Mouse (Mus musculus): ENCODE measurements around the gene Zfp444.

The Zfp444 gene

GRCm38 (mm10) chr7:6172006-6172649, at the start of gene Zfp444:
TSS of gene Zfp444 (plus strand) at chr7:6172226.
- DNase-seq (ENCODE audit: extremely low read depth, low read depth), result peak; percentile 99

GRCm38 (mm10) chr7:6126690-6127448, 45.2 kb upstream of the Zfp444 start:
- DNase-seq (ENCODE audit: extremely low read depth, low read depth), result peak; percentile 62

GRCm38 (mm10) chr7:6130346-6130745, 41.7 kb upstream of the Zfp444 start:
- no peak for DNase-seq (ENCODE audit: extremely low read depth, low read depth)

DNA sequence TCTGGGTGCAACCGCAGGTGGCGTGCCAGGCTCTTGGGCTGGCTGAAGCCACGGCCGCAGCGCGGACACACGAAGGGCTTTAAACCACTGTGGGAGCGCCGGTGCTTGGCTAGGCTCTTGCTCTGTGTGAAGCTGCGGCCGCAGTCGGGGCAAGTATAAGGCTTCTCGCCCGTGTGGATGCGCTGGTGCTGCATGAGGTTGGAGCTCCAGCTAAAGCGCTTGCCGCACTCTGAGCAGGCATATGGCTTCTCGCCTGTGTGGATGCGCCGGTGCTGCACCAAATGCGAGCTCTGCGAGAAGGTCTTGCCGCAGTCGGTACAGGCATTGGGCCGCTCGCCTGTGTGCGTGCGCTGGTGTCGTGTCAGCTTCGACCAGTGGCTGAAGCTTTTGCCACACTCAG, 39.4 kb upstream of the Zfp444 start:
- no peak for DNase-seq (ENCODE audit: extremely low read depth, low read depth)

DNA sequence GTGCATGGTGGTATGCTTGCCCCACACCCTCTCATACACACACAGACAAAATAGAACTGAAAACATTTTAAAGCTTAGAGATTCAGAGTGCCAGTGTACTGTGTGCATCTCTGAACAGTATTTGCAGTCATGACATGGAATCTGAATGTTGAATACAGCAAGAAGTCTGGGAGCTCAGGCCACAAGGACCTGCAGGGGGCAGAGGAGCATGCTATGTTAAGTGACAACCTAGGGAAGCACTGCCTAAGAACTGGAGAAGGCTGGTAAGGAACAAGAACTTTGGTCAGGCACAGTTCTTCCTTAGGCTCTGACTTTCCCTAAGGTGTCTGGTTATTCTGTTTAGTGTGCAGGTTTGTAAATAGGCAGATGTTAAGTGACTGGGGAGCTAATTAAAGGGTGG, 35.5 kb upstream of the Zfp444 start:
- DNase-seq (ENCODE audit: extremely low read depth, low read depth), result no peak

- DNase-seq (ENCODE audit: extremely low read depth, low read depth), result no peak
These were observed 32.7 kb upstream of the Zfp444 start for GRCm38 (mm10) chr7:6139295-6139694.

- no peak for DNase-seq (ENCODE audit: extremely low read depth, low read depth)
These were observed 28.0 kb upstream of the Zfp444 start for GRCm38 (mm10) chr7:6143991-6144531.

- DNase-seq (ENCODE audit: extremely low read depth, low read depth), result no peak
These were observed 26.4 kb upstream of the Zfp444 start for GRCm38 (mm10) chr7:6145423-6146188.

DNA sequence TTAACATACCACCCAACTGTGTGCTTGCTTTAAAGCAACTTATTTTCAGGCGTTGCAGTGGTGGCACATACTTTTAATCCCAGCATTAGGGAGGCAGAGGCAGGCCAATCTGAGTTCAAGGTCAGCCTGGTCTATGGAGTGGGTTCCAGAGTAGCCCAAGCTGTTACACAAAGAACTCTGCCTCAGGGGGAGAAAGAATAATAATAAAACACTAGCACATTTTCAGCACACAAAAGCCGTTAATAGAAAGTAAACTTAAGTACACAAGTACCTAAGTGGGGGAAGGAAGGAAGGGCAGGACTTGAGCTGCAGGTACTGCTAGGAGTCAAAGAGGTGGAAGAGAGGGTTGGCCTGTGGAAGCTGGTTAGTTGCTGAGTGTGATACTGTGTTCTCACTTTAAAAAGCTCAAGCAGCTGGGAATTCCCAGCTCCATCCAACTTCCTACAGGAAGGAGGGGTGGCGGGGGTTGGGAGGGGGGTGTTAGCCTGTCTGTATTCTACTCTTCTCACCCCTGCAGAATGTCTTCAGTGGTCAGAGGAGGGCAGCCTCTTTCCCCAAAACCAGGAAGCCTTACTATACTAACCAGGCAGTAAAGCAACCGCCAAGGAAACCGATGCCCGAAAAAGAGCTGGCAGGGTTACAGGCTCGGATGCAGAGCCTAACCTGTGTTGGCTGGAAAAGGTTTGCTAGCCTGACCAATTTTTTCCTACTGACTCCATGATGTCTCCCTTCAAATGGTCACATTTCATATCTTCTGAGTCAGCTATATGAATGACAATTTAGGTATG, 25.6 kb upstream of the Zfp444 start:
- no peak for DNase-seq (ENCODE audit: extremely low read depth, low read depth)

DNA sequence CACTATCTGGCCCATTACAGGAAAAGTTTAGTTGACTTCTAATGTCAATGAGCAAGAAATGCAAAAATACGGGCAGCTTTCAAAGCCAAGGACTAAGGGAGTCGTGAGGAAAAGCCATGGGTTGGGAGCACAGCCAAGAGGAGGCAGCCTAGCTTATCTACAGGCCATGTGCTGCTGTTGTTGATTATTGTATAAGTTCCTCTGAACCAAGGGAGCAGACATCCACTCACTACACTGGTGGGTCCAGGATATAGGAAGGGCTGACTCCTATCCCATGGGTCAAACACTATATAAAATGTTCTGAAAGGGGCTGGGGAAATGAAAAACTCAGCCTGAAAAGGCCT, 25.1 kb upstream of the Zfp444 start:
- DNase-seq (ENCODE audit: extremely low read depth, low read depth), result no peak

DNA sequence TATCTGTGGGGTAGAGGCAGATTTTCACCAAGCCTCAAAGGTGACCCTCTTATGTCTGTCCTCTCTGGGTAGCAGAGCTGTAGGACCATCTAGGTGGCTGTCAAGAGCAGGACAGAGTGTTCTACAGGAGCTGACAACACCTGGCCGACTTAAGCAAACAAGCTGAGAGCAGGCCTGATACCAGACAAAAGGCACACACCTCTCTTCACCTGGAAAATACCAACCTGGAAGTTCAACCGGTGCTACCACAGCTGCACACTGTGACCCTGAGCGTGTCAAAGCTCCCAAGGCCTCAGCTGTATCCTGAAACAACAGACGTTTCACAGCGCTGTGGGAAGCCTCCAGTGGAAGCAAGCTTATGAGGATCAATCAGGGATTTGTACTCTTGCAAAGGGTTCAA, 24.3 kb upstream of the Zfp444 start:
- DNase-seq (ENCODE audit: extremely low read depth, low read depth), result no peak

- DNase-seq (ENCODE audit: extremely low read depth, low read depth), result no peak
These were observed 20.8 kb upstream of the Zfp444 start for GRCm38 (mm10) chr7:6151266-6151665.

GRCm38 (mm10) chr7:6152036-6152435, 20.0 kb upstream of the Zfp444 start:
- DNase-seq (ENCODE audit: extremely low read depth, low read depth), result no peak

- no peak for DNase-seq (ENCODE audit: extremely low read depth, low read depth)
These were observed 18.9 kb upstream of the Zfp444 start for GRCm38 (mm10) chr7:6153131-6153530.

DNA sequence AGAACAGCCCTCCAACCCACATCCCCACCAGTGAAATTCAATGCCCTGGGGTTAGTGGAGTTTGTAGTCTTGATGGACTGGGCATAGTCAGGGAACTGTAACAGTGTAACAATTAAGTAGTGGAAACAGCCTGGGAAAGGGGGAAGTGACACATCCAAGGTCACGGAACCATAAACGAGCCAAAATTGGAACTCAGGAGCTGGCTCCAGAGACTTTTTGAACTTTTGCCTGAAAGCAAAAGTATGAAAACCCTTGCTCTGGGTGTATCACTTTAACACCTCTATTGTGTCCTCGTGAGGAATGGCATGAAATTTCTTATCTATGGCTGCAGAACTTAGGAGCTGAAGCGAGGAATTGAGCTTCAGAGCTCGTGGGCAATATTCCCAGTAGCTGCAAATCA, 17.9 kb upstream of the Zfp444 start:
- DNase-seq (ENCODE audit: extremely low read depth, low read depth), result no peak

GRCm38 (mm10) chr7:6155031-6155872, 16.8 kb upstream of the Zfp444 start:
- no peak for DNase-seq (ENCODE audit: extremely low read depth, low read depth)

DNA sequence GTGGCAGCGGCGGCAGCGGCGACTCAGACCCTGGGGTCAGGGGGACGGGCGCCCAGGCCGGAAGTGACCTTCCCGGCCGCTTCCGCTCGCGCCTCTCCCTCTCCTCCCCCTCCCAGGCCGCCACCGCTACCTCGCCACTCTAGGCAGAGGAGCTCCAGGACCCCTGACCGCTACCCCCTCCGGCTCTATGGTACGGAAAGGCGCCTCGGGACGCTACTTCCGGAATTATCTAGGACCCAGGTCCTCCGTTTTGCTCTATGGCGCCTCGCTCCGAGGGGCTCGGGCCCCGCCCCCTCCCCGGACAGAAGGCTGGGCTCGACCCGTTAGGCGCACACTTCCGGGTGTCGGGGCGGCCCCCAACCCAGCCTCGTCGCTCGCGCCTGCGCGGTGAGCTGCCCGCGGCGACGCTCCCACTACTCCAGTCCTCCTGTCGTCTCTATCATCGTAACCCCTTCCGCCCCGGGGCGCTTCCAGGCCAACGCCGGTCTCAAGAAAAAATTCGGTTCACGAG, 16.1 kb upstream of the Zfp444 start, which contains the start of gene Zfp787:
Gene Zfp787 (minus strand): TSS at position 97 of the 511 bp plus-strand sequence.
- peak; percentile 89 for DNase-seq (ENCODE audit: extremely low read depth, low read depth)

GRCm38 (mm10) chr7:6156901-6157472, 15.0 kb upstream of the Zfp444 start:
- no peak for DNase-seq (ENCODE audit: extremely low read depth, low read depth)

DNA sequence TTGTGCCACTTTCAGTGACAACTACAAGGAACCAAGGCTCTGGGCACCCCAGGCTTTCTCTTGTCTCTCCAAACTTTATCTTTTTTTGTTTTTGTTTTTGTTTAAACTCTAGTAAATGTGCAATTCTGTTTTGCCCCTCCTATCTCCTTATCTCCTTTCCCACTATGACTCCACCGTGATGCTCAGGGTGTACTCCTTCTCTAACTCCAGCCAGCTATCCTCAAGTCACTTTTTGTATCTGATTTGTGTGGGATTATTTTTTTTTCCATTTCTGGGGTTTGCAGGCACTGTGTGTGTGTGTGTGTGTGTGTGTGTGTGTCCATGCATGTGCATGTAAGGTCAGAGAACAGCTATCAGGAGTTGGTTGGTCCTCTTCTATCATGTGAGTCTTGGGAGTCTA, 14.5 kb upstream of the Zfp444 start:
- DNase-seq (ENCODE audit: extremely low read depth, low read depth), result no peak

DNA sequence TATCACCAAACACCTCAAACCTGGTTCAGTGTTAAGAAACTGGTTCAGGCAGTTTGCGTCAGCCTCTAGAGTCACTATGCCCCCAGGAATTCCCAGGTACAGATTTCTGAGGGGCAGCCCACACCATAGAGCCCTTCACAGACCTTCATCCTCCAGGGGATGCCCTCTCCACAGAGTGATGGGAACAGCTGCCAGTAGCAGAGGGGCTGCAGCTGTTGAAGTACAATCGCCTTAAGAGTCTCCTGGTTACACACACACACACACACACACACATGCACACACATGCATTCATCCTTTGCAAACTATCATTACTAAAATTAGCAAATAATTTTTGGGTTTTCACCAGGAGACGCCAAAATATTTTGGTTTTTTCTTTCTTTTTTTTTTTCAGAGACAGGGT, 12.4 kb upstream of the Zfp444 start:
- DNase-seq (ENCODE audit: extremely low read depth, low read depth), result no peak
